Mouse (Mus musculus): ENCODE data around the gene Cldn10.

GRCm38 (mm10) chr14:118868102-118868724 is 80.5 kb downstream of the Cldn10 start:
- TF ChIP-seq CTCF (IDR thresholded peaks at IDR 0.05; ENCODE audit: low read depth, low read length) (no peak), TAL1 (conservative IDR thresholded peaks at IDR 0.05; ENCODE audit: low read depth, low read length) (no peak), GATA1 (IDR thresholded peaks at IDR 0.05; ENCODE audit: borderline replicate concordance, low read length) (no peak), POLR2AphosphoS5 (IDR thresholded peaks at IDR 0.05; ENCODE audit: insufficient replicate concordance, low read depth, low read length) (no peak), GATA2 (IDR thresholded peaks at IDR 0.05; ENCODE audit: borderline replicate concordance, low read depth, low read length) (no peak)
